Mouse (Mus musculus) cerebellum, adult 18-20 months (tissue): ENCODE measurements at regions not wholly inside any gene's neighbourhood (a gene's known extent, or its start where the extent isn't known, plus 50 kb on each side); places are given as distances from the start of the nearest gene placed in this dataset.

ENCODE experiments used
- DNase-seq, 2 experiments: peaks; one replicate each; pipeline ENCODE4 v3.0.0; 2021

DNA sequence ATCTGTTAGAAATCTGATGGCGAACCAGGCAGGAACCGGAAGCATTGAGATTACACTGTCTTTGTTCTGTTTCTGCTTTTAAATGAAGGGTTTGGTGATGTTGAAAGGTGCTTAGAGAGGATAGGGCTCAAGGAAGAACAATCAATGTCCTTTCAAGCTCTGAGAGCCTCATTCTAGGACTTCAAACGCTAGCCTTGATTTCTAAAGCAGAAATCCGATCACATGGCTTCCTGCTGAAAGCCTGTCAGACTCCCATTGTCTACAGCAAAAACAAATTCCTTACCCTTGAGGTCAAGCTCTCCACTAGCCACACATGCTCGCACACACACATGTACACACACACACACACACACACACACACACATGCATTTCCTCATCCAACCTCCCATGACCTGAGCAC lies 215.3 kb upstream of the Zfp637 start:
- no peak for DNase-seq

DNA sequence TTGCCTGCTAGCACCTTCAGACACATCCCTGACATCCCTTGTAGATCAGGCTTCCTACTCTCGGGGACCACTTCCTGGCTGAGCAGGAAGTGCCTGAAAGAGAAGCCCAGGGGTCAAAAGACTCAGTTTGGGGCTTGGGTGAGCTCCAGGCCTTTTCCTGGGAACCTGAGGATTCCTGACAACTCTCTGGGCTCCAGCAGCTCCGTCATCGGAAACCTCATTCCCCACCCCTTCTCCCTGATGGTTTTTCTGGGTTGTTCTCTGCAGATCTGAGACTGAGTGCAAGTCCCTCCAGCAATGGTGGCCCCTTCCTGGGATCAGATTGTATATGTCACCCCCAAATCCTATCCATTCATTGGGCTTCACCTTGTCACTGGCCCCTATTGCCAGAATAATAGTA lies 213.5 kb upstream of the Zfp637 start:
- no peak for DNase-seq

- no peak for DNase-seq
These were observed 194.4 kb upstream of the Zfp637 start for GRCm38 (mm10) chr6:117646628-117647027.

DNA sequence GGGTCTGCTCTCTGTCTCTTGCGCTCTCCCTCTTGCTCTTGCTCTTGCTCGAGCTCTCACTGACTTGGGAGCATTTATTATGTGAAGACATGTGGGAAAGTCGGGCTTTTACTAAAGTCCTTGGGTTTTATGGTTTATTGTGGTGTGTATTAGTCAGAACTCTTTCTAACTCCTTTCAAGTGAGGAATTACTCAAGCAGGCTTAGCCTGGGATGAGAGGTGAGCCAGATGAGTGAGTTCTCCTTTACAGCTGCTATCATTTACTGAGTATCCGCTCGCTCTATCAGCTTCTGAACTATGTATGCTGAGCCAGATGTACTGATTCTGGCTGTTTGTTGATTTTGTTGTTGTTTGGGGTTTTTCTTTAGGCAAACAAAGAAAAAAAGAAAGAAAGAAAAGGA lies 190.4 kb upstream of the Zfp637 start:
- DNase-seq: no peak

- DNase-seq: no peak
These were observed 189.4 kb upstream of the Zfp637 start for GRCm38 (mm10) chr6:117651551-117651950.

- DNase-seq: no peak
These were observed 189.0 kb upstream of the Zfp637 start for GRCm38 (mm10) chr6:117652012-117652411.

GRCm38 (mm10) chr6:117652917-117653316 lies 188.1 kb upstream of the Zfp637 start:
- DNase-seq: peak; percentile 5 to 6

- no peak for DNase-seq
These were observed 187.0 kb upstream of the Zfp637 start for GRCm38 (mm10) chr6:117653886-117654425.

GRCm38 (mm10) chr6:117655986-117656385 lies 185.0 kb upstream of the Zfp637 start:
- DNase-seq: no peak

GRCm38 (mm10) chr6:117660576-117660975 lies 180.4 kb upstream of the Zfp637 start:
- DNase-seq: peak in 1 of 2 experiments; percentile 9

DNA sequence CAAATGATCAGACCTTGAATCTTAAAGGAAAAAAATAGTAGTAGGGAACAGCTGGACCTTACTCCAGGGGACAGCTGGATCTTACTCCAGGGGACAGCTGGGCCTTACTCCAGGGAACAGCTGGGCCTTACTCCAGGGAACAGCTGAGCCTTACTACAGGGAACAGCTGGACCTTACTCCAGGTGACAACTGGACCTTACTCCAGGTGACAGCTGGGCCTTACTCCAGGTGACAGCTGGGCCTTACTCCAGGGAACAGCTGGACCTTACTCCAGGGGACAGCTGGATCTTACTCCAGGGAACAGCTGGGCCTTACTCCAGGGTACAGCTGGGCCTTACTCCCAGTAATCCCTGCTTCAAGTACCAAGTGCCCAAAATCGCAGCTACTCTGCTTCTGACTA lies 178.3 kb upstream of the Zfp637 start:
- DNase-seq: no peak

- no peak for DNase-seq
These were observed 170.6 kb upstream of the Zfp637 start for GRCm38 (mm10) chr6:117670337-117670736.

DNA sequence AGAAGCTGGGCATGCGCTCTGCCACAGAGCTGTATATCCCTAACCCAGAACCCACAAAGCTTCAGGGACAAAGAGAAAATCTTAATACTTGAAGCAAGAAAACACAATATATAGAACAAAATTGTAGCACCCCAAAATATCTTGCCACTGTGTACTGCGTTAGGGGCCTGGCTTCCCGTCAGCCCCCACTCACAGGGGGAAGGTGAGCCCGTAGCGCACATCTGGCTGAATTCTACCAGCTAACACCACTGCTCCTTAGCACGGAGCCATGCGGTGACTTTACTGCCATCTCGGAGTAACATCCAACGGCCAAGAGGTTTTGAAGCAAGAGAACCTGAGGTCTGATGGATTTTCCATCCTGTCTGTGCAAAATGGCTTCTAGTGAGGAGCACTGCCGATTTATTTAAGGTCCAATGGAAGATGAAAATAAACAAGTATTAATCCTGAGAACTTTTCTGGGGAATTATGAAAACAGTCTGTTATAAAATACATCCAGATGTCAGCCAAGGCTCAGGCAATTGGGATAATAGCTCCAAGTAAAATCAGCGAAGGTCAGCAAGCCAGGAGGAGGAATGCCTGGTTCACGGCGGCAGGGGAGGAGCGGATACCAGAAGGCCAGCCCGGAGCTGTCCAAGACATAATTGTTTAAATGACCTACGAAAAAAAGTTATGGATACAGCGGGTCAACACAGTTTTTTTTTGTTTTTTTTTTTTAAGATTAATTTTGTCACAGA lies 170.0 kb upstream of the Zfp637 start:
- no peak for DNase-seq

GRCm38 (mm10) chr6:117675059-117675800 lies 165.8 kb upstream of the Zfp637 start:
- no peak for DNase-seq

- no peak for DNase-seq
These were observed 164.7 kb upstream of the Zfp637 start for GRCm38 (mm10) chr6:117676064-117676821.

DNA sequence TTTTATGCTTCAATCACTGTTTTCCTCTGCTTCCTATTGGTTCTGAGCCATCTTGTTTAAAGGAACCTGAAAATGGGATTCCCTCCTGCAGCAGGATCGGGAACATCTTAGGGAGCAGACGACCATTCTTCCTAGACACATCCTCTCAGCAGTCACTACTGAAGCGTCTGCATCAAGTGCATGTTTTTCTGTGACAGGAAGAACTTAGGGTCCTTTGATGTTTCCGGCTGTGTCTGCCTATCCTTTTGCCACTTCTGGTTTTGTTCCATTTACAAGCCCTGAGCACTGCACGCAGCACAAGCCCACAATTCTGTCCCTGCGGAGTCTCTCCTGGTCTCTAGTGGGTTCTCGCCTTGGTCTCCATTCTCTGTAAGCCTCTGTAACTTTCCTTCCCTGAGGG lies 163.9 kb upstream of the Zfp637 start:
- no peak for DNase-seq

- DNase-seq: no peak
These were observed 163.2 kb upstream of the Zfp637 start for GRCm38 (mm10) chr6:117677821-117678220.

GRCm38 (mm10) chr6:117678276-117678675 lies 162.7 kb upstream of the Zfp637 start:
- DNase-seq: no peak

- DNase-seq: no peak
These were observed 162.1 kb upstream of the Zfp637 start for GRCm38 (mm10) chr6:117678877-117679276.

- DNase-seq: no peak
These were observed 154.8 kb upstream of the Zfp637 start for GRCm38 (mm10) chr6:117686212-117686611.

DNA sequence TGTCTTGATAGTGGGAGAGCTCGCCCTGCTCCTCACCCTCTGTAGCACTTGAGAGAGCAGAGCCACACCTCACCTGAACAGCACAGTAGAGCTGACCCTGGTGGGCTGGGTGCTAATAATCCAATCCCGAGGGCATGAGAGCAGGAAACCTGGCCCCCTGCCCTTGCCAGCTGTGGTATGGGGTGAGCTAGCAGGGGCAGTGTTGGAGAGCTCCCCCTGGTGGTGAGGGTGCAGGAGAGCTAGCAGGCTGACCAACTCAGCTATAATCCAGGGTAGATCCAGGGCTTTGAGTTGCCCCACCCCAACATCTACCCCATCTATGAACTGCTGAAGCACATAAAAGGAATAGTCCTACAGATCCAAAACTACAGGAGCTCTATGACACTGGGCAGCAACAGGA lies 153.9 kb upstream of the Zfp637 start:
- no peak for DNase-seq

- DNase-seq: no peak
These were observed 152.3 kb upstream of the Zfp637 start for GRCm38 (mm10) chr6:117688664-117689178.

GRCm38 (mm10) chr6:117700286-117700685 lies 140.7 kb upstream of the Zfp637 start:
- no peak for DNase-seq
